Mouse (Mus musculus): ENCODE measurements around the gene Flvcr1. TPM values are rescaled to one million over a fixed set of nuclear protein-coding genes. Genes with fewer than 3 reads are reported as not detected.

Flvcr1 gene
- polyA plus RNA-seq, 1 experiment from 2014 or later, result 6.4 TPM

DNA sequence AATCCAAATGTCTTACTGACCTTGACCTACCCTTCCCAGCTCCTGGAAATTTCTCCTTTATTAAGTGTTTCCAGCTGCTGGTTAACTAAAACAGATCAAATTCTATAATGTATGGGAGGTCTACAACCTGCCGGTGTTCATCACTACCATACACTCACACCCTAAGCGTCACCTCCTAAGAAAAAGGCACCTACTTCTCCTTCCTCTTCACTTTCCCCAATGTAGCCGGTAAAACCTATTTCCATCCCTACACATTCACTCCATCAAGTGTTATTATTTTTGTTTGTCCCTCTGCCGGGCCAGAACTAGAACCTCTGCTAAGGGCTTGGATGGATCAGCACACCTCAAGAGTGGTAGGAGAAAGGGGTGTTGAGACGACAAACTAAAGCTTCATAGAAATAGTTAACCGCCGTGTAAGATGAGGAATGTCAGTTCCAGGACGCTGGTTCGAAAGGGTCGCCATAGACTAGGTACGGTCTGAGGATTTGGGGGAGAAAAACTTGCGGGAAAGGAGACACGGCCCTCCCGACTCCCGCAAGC, 36.4 kb upstream of the Flvcr1 start:
- Histone ChIP-seq H3K36me3 (ENCODE audit: poor library complexity, severe bottlenecking) (peaks cover 13% of the 10 kb centered on the region), H3K4me3 (peak overlapping the region; percentile 89), H3K4me1 (peaks cover 19% of the 10 kb centered on the region), H3K9me3 (replicated peaks) (no peaks in the 10 kb centered on the region), H3K4me2 (peak overlapping the region; percentile 87), H3K27me3 (no peaks in the 10 kb centered on the region), H3K27ac (no peak overlapping the region), H3K9ac (peak overlapping the region; percentile 74)
- ATAC-seq, result peak; percentile 58
- WGBS, result 6% methylated on average over 15 of the region's 15 CpGs

- no peak overlapping the region for H3K9ac ChIP-seq
- no peaks in the 10 kb centered on the region for H3K27me3 ChIP-seq
- H3K27ac ChIP-seq, result no peak overlapping the region
- H3K4me3 ChIP-seq, result no peak overlapping the region
- peaks cover 6% of the 10 kb centered on the region; the same call in 1 of the 2 replicates for H3K4me1 ChIP-seq
- no peak for ATAC-seq
- H3K9me3 ChIP-seq (replicated peaks), result no peaks in the 10 kb centered on the region
- 68% methylated on average over 3 of the region's 3 CpGs for WGBS
- H3K36me3 ChIP-seq (ENCODE audit: poor library complexity, severe bottlenecking), result no peaks in the 10 kb centered on the region
- no peak overlapping the region for H3K4me2 ChIP-seq
Measured at GRCm38 (mm10) chr1:191057461-191057860, 31.5 kb upstream of the Flvcr1 start.

DNA sequence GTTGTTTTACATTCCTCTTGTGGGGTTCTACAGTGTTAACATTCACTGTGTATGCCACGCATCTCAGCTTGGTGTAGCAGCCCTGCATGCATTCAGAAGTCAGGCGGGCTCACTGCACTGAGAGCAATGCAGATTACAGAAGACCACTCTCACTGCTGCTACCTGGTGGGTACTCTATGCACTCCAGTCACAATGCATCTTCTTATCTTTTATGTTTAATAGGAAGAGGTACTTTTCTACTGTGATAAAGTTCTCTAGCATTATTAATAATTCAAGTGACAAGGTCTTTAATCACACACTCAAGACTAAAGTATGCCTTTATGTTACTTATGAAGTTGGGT, 29.5 kb upstream of the Flvcr1 start:
- 69% methylated on average over 2 of the region's 2 CpGs for WGBS
- ATAC-seq, result no peak
- Histone ChIP-seq H3K4me1 (no peaks in the 10 kb centered on the region), H3K9me3 (replicated peaks) (no peaks in the 10 kb centered on the region), H3K4me3 (no peak overlapping the region), H3K27ac (no peak overlapping the region), H3K36me3 (ENCODE audit: poor library complexity, severe bottlenecking) (no peaks in the 10 kb centered on the region), H3K27me3 (no peaks in the 10 kb centered on the region), H3K9ac (no peak overlapping the region), H3K4me2 (no peak overlapping the region)

- H3K4me1 ChIP-seq, result no peaks in the 10 kb centered on the region
- H3K4me3 ChIP-seq, result no peak overlapping the region
- ATAC-seq, result no peak
- H3K9me3 ChIP-seq (replicated peaks), result no peaks in the 10 kb centered on the region
- H3K36me3 ChIP-seq (ENCODE audit: poor library complexity, severe bottlenecking), result no peaks in the 10 kb centered on the region
- no peaks in the 10 kb centered on the region for H3K27me3 ChIP-seq
- no peak overlapping the region for H3K27ac ChIP-seq
- no peak overlapping the region for H3K4me2 ChIP-seq
- no peak overlapping the region for H3K9ac ChIP-seq
- 74% methylated on average over 8 of the region's 8 CpGs for WGBS
Measured at GRCm38 (mm10) chr1:191054870-191055532, 29.0 kb upstream of the Flvcr1 start.

DNA sequence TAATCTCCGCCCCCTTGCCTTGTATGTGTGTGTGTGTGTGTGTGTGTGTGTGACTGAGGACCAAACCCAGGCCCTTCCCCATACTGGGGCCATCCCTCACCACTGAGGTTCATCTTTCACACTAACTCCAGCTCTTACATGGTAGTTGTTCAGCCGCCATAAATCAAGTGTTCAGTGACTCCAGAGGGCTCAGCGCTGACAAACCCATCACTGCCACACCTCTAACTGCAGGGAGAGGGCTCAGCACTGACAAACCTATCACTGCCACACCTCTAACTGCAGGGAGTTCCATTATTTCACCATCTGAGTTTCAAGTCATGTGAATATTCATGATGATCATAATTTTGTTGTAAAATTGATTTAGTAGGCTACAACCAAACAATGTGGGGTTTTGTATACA, 27.6 kb upstream of the Flvcr1 start:
- WGBS, result 96% methylated on average over 3 of the region's 3 CpGs
- Histone ChIP-seq H3K4me1 (no peaks in the 10 kb centered on the region), H3K27ac (no peak overlapping the region), H3K36me3 (ENCODE audit: poor library complexity, severe bottlenecking) (no peaks in the 10 kb centered on the region), H3K9me3 (replicated peaks) (no peaks in the 10 kb centered on the region), H3K4me2 (no peak overlapping the region), H3K27me3 (no peaks in the 10 kb centered on the region), H3K4me3 (no peak overlapping the region), H3K9ac (no peak overlapping the region)
- ATAC-seq, result no peak

- Histone ChIP-seq H3K27me3 (no peaks in the 10 kb centered on the region), H3K9ac (no peak overlapping the region), H3K4me2 (no peak overlapping the region), H3K4me1 (no peaks in the 10 kb centered on the region), H3K4me3 (no peak overlapping the region), H3K9me3 (replicated peaks) (no peaks in the 10 kb centered on the region), H3K36me3 (ENCODE audit: poor library complexity, severe bottlenecking) (no peaks in the 10 kb centered on the region), H3K27ac (no peak overlapping the region)
- 72% methylated on average over 7 of the region's 7 CpGs for WGBS
- no peak for ATAC-seq
Measured at GRCm38 (mm10) chr1:191046231-191046824, 20.4 kb upstream of the Flvcr1 start.

DNA sequence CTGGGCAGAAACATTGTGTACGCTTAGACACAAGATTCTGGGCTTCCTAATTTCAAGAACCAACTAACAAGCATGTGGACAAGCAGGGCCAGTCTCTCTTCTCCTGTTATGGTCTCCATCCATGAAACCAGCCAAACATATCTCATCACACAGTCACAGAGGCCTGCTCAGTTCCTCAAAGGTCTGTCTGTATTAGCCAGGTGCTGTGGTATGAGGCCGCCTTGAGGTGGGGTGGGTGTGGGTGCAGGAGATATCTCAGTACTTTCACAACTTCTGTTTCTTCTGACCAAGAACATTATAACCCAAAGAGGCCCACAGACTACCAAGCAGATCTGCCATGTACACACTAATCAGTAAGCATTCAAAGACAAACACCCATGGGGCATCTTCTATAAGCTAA, 19.3 kb upstream of the Flvcr1 start:
- H3K9me3 ChIP-seq (replicated peaks), result no peaks in the 10 kb centered on the region
- no peak overlapping the region for H3K9ac ChIP-seq
- H3K4me3 ChIP-seq, result no peak overlapping the region
- H3K27ac ChIP-seq, result no peak overlapping the region
- H3K36me3 ChIP-seq (ENCODE audit: poor library complexity, severe bottlenecking), result no peaks in the 10 kb centered on the region
- no peaks in the 10 kb centered on the region for H3K27me3 ChIP-seq
- ATAC-seq, result no peak
- H3K4me1 ChIP-seq, result no peaks in the 10 kb centered on the region
- no peak overlapping the region for H3K4me2 ChIP-seq
- WGBS, result 94% methylated on average over 2 of the region's 2 CpGs

DNA sequence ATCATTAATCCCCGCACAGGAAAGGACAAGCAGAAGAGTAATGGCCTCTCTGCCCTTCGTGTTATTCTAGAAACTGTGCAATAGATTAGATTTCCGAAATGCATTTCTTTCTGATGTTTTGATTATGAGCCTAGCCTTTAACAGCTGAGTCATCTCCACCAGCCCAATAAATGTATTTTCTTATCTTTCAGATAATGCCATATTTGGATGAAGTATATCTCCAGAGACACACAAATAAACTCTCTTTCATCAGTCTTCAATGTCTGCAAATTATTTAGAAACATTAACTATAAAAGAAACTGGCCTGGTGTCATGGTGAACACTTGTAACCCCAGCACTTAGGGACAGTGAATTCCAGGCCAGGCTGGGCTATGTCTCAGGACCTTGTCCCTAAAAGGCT, 16.7 kb upstream of the Flvcr1 start:
- 86% methylated on average over 3 of the region's 3 CpGs for WGBS
- no peaks in the 10 kb centered on the region for H3K9me3 ChIP-seq (replicated peaks)

DNA sequence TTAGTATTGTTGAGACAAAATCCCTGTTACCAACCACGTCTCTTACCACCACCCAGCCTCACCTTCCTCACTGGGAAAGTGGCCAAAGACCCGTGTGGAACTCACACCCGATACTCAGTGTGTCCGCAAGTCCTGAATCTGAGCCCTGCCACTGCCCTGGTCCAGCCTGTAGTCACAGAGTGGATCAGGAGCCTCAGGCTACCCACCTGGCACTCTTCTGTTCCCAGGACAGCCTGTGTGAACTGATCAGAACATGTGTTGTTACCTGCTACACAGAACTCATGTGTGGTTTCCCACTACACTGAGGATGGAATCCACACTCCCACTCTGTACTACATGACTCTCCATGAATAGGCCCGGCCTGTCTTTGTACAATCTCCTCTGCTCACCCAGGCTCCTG, 16.1 kb upstream of the Flvcr1 start:
- ATAC-seq, result no peak
- H3K4me3 ChIP-seq, result no peak overlapping the region
- H3K9ac ChIP-seq, result no peak overlapping the region
- H3K27ac ChIP-seq, result no peak overlapping the region
- H3K9me3 ChIP-seq (replicated peaks), result no peaks in the 10 kb centered on the region
- WGBS, result 84% methylated on average over 5 of the region's 5 CpGs
- no peaks in the 10 kb centered on the region for H3K27me3 ChIP-seq
- no peaks in the 10 kb centered on the region for H3K36me3 ChIP-seq (ENCODE audit: poor library complexity, severe bottlenecking)
- H3K4me2 ChIP-seq, result no peak overlapping the region
- H3K4me1 ChIP-seq, result no peaks in the 10 kb centered on the region

More for the DNA sequence above, 16.7 kb upstream of the Flvcr1 start:
- H3K4me1 ChIP-seq, result no peaks in the 10 kb centered on the region
- no peaks in the 10 kb centered on the region for H3K36me3 ChIP-seq (ENCODE audit: poor library complexity, severe bottlenecking)
- no peak overlapping the region for H3K4me3 ChIP-seq
- H3K27ac ChIP-seq, result no peak overlapping the region
- H3K27me3 ChIP-seq, result no peaks in the 10 kb centered on the region
- H3K4me2 ChIP-seq, result no peak overlapping the region
- H3K9ac ChIP-seq, result no peak overlapping the region
- ATAC-seq, result no peak

DNA sequence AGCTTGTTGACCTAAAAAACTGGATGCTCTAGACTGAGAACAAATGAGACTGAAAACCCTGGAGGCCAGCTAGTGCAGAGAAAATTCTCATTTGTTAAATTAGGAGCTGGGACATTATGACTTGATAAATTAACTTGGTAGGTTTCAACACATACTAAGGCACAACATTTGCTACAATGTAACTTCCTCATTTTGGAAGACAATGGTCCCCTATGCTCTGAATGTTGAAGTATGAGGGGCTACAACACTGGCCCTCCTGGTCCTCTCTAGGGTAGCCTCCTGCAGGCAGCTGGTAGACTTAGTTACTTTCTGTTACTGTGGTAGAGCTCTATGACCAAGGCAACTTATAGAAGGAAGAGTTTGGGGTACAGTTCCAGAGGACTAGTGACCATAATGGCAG, 15.4 kb upstream of the Flvcr1 start:
- Histone ChIP-seq H3K9me3 (replicated peaks) (no peaks in the 10 kb centered on the region), H3K4me1 (no peaks in the 10 kb centered on the region), H3K27ac (no peak overlapping the region), H3K9ac (no peak overlapping the region), H3K4me2 (no peak overlapping the region), H3K4me3 (no peak overlapping the region), H3K36me3 (ENCODE audit: poor library complexity, severe bottlenecking) (no peaks in the 10 kb centered on the region), H3K27me3 (no peaks in the 10 kb centered on the region)
- ATAC-seq, result no peak

DNA sequence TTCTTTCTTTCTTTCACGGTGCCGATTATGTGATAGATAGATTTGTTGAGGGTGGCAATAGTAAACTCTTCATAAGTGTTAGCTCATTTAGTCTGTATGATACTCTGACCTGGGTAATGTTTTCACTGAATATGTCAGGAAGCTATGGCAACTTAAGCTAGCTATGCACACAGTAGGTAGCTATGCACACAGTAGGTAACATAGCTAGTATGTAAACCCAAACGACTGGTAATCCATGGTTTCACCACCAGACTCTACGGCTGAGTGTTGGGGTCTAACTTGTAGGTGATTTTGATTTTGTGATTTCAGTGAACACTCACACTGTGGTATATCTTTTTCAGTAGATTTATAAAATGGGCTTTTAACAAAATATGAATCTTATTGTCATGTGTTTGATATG, 12.0 kb upstream of the Flvcr1 start:
- 92% methylated on average over 4 of the region's 4 CpGs for WGBS
- H3K27ac ChIP-seq, result no peak overlapping the region
- no peak for ATAC-seq
- no peaks in the 10 kb centered on the region for H3K9me3 ChIP-seq (replicated peaks)
- no peak overlapping the region for H3K4me3 ChIP-seq
- 0 out of 2 replicates have a peak, but pooled peaks cover 3% of the 10 kb centered on the region for H3K4me1 ChIP-seq
- H3K36me3 ChIP-seq (ENCODE audit: poor library complexity, severe bottlenecking), result no peaks in the 10 kb centered on the region
- no peak overlapping the region for H3K9ac ChIP-seq
- no peaks in the 10 kb centered on the region for H3K27me3 ChIP-seq
- H3K4me2 ChIP-seq, result no peak overlapping the region

DNA sequence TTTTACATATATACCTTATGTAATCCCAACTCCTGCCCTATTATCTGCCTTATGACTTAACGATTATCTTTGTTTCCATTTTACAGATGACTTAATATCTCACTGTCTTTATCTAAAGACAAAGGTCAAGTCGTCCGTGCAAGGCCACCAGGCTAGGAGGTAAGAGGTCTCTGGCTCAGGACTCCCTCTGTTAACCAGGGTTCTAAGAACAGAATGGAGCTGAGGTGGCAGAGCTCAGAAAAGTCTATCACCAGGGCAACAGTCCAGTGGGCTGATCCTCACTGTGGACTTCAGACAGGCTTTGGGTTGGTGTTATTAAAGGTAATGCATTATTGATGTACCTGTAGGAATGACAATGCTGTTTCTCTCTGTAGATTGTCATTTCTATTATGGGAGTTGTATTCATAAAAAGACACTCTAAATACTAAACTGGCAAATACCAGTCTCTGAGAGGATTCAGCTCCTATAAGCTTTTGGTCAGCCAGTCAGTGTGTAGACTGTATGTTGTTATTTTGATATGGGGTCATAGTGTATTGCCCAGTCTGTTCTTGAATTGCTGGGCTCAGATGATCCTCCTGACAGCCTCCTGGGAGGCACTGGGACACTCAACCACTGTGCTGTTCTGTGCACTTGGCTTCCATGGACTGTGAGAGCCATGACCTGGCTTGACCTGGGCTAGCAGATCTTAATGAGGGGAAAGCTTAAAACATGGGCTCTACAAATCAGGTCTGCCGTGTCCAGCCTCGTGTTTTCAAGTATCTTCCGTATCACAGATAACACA, 10.8 kb upstream of the Flvcr1 start, which contains the start of gene Spata45:
Gene Spata45 (plus strand): TSS at position 86 of the 781 bp plus-strand sequence.
- WGBS, result 76% methylated on average over 6 of the region's 6 CpGs
- no peak within 1 kb of the TSS for H3K9ac ChIP-seq
- no peak for ATAC-seq
- H3K36me3 ChIP-seq (ENCODE audit: poor library complexity, severe bottlenecking), result no peaks in the 10 kb centered on the region
- H3K4me3 ChIP-seq, result no peak within 1 kb of the TSS
- no peak within 1 kb of the TSS for H3K27ac ChIP-seq
- 0 out of 2 replicates have a peak, but pooled peaks cover 3% of the 10 kb centered on the region for H3K4me1 ChIP-seq
- H3K27me3 ChIP-seq, result no peaks in the 10 kb centered on the region
- no peaks in the 10 kb centered on the region for H3K9me3 ChIP-seq (replicated peaks)
- H3K4me2 ChIP-seq, result no peak within 1 kb of the TSS
